Mouse (Mus musculus): ENCODE results near the gene Tcaim. TPM values are rescaled to one million over a fixed set of nuclear protein-coding genes. Genes with fewer than 3 reads are reported as not detected.

Tcaim gene
- total and polyA plus RNA-seq, 3 experiments: 0.95 to 7.2 (median 7.1) TPM

DNA sequence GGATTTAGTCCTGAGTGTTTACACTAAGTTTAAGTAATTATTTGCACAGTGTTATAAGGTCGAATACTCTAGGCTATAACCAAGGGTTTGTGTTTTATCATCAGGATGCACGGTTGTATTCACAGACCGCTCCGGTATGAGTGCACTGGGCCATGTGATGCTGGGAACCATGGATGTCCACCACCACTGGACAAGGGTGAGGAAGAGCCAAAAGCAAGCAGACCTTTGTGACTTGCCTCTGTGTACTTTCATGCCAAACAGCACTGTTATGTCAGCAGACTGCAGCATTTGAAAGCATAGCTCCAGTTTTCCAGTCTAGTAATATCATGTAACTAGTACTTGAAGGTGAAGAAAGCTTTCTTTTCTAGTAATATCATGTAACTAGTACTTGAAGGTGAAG, 21.4 kb downstream of the Tcaim start:
- ATAC-seq (ENCODE audit: extremely low read depth, insufficient number of reproducible peaks, low FRiP score, poor library complexity, severe bottlenecking): no peak

GRCm38 (mm10) chr9:122829826-122830380, 24.6 kb downstream of the Tcaim start:
- H3K36me3 ChIP-seq (replicated peaks): peaks cover 57% of the 10 kb centered on the region
- ATAC-seq (ENCODE audit: extremely low read depth, insufficient number of reproducible peaks, low FRiP score, poor library complexity, severe bottlenecking): no peak
- TF ChIP-seq CTCF (IDR thresholded peaks at IDR 0.05; ENCODE audit: low read depth, low read length): no peak
- no peak for TF ChIP-seq GATA2 (IDR thresholded peaks at IDR 0.05; ENCODE audit: borderline replicate concordance, low read depth, low read length)
- TF ChIP-seq POLR2AphosphoS5 (IDR thresholded peaks at IDR 0.05; ENCODE audit: insufficient replicate concordance, low read depth, low read length): no peak
- no peak for TF ChIP-seq GATA1 (IDR thresholded peaks at IDR 0.05; ENCODE audit: borderline replicate concordance, low read length)
- no peak for TF ChIP-seq TAL1 (conservative IDR thresholded peaks at IDR 0.05; ENCODE audit: low read depth, low read length)
- H3K9me3 ChIP-seq (replicated peaks): no peaks in the 10 kb centered on the region
- H3K4me1 ChIP-seq (ENCODE audit: insufficient read depth, low read depth, low read length): no peaks in the 10 kb centered on the region
- H3K27me3 ChIP-seq (ENCODE audit: insufficient read depth, low read length): no peaks in the 10 kb centered on the region
- no peak for DNase-seq (ENCODE audit: low spot score)
- no peak overlapping the region for H3K4me3 ChIP-seq (ENCODE audit: low read depth, low read length)

More for the DNA sequence above, 21.4 kb downstream of the Tcaim start:
- Histone ChIP-seq H3K4me1 (ENCODE audit: insufficient read depth, low read depth, low read length) (no peaks in the 10 kb centered on the region), H3K36me3 (replicated peaks) (peaks cover 64% of the 10 kb centered on the region), H3K27me3 (ENCODE audit: insufficient read depth, low read length) (no peaks in the 10 kb centered on the region), H3K4me3 (ENCODE audit: low read depth, low read length) (no peak overlapping the region), H3K9me3 (replicated peaks) (no peaks in the 10 kb centered on the region)
- DNase-seq (ENCODE audit: low spot score): no peak
- no peak for TF ChIP-seq CTCF (IDR thresholded peaks at IDR 0.05; ENCODE audit: low read depth, low read length)

GRCm38 (mm10) chr9:122836126-122836525, 30.8 kb downstream of the Tcaim start:
- H3K27me3 ChIP-seq (ENCODE audit: insufficient read depth, low read length): 0 out of 2 replicates have a peak, but pooled peaks cover 2% of the 10 kb centered on the region
- H3K36me3 ChIP-seq (replicated peaks): peaks cover 38% of the 10 kb centered on the region
- H3K4me1 ChIP-seq (ENCODE audit: insufficient read depth, low read depth, low read length): no peaks in the 10 kb centered on the region
- no peak overlapping the region for H3K4me3 ChIP-seq (ENCODE audit: low read depth, low read length)
- ATAC-seq (ENCODE audit: extremely low read depth, insufficient number of reproducible peaks, low FRiP score, poor library complexity, severe bottlenecking): no peak
- no peak for DNase-seq (ENCODE audit: low spot score)
- no peaks in the 10 kb centered on the region for H3K9me3 ChIP-seq (replicated peaks)
- no peak for TF ChIP-seq GATA2 (IDR thresholded peaks at IDR 0.05; ENCODE audit: borderline replicate concordance, low read depth, low read length)
- TF ChIP-seq GATA1 (IDR thresholded peaks at IDR 0.05; ENCODE audit: borderline replicate concordance, low read length): no peak
- no peak for TF ChIP-seq TAL1 (conservative IDR thresholded peaks at IDR 0.05; ENCODE audit: low read depth, low read length)
- TF ChIP-seq POLR2AphosphoS5 (IDR thresholded peaks at IDR 0.05; ENCODE audit: insufficient replicate concordance, low read depth, low read length): no peak
- no peak for TF ChIP-seq CTCF (IDR thresholded peaks at IDR 0.05; ENCODE audit: low read depth, low read length)

GRCm38 (mm10) chr9:122836790-122837189, 31.5 kb downstream of the Tcaim start:
- no peaks in the 10 kb centered on the region for H3K9me3 ChIP-seq (replicated peaks)
- no peak for ATAC-seq (ENCODE audit: extremely low read depth, insufficient number of reproducible peaks, low FRiP score, poor library complexity, severe bottlenecking)
- DNase-seq (ENCODE audit: low spot score): no peak
- peaks cover 36% of the 10 kb centered on the region for H3K36me3 ChIP-seq (replicated peaks)
- H3K4me1 ChIP-seq (ENCODE audit: insufficient read depth, low read depth, low read length): no peaks in the 10 kb centered on the region
- 0 out of 2 replicates have a peak, but pooled peaks cover 2% of the 10 kb centered on the region for H3K27me3 ChIP-seq (ENCODE audit: insufficient read depth, low read length)
- H3K4me3 ChIP-seq (ENCODE audit: low read depth, low read length): no peak overlapping the region
- TF ChIP-seq TAL1 (conservative IDR thresholded peaks at IDR 0.05; ENCODE audit: low read depth, low read length) (no peak), GATA1 (IDR thresholded peaks at IDR 0.05; ENCODE audit: borderline replicate concordance, low read length) (no peak), GATA2 (IDR thresholded peaks at IDR 0.05; ENCODE audit: borderline replicate concordance, low read depth, low read length) (no peak), CTCF (IDR thresholded peaks at IDR 0.05; ENCODE audit: low read depth, low read length) (no peak), POLR2AphosphoS5 (IDR thresholded peaks at IDR 0.05; ENCODE audit: insufficient replicate concordance, low read depth, low read length) (no peak)

DNA sequence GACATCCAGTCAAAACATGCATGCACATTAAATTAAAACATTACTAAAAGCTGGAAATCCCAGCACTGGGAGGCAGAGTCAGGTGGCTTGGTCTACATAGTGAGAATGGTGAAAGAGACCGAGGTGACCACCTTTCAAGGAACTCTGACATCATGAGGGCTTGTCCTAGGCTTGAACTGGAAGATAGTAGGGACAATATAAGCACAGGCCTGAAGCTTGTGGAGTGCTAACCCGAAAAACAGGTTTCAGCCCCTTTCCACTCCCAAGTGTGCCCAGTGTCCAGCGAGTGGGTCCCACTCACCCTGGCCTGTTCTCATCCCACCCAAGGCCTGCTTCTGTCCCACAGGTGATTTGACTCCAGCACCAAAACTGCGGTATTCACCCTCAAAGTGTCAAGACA, 31.9 kb downstream of the Tcaim start:
- Histone ChIP-seq H3K36me3 (replicated peaks) (peaks cover 36% of the 10 kb centered on the region), H3K4me3 (ENCODE audit: low read depth, low read length) (no peak overlapping the region), H3K27me3 (ENCODE audit: insufficient read depth, low read length) (peaks cover 2% of the 10 kb centered on the region; the same call in 1 of the 2 replicates), H3K9me3 (replicated peaks) (no peaks in the 10 kb centered on the region), H3K4me1 (ENCODE audit: insufficient read depth, low read depth, low read length) (no peaks in the 10 kb centered on the region)
- DNase-seq (ENCODE audit: low spot score) (no peak), ATAC-seq (ENCODE audit: extremely low read depth, insufficient number of reproducible peaks, low FRiP score, poor library complexity, severe bottlenecking) (no peak)
- no peak for TF ChIP-seq POLR2AphosphoS5 (IDR thresholded peaks at IDR 0.05; ENCODE audit: insufficient replicate concordance, low read depth, low read length)
- no peak for TF ChIP-seq CTCF (IDR thresholded peaks at IDR 0.05; ENCODE audit: low read depth, low read length)
- no peak for TF ChIP-seq TAL1 (conservative IDR thresholded peaks at IDR 0.05; ENCODE audit: low read depth, low read length)
- no peak for TF ChIP-seq GATA1 (IDR thresholded peaks at IDR 0.05; ENCODE audit: borderline replicate concordance, low read length)
- TF ChIP-seq GATA2 (IDR thresholded peaks at IDR 0.05; ENCODE audit: borderline replicate concordance, low read depth, low read length): no peak

DNA sequence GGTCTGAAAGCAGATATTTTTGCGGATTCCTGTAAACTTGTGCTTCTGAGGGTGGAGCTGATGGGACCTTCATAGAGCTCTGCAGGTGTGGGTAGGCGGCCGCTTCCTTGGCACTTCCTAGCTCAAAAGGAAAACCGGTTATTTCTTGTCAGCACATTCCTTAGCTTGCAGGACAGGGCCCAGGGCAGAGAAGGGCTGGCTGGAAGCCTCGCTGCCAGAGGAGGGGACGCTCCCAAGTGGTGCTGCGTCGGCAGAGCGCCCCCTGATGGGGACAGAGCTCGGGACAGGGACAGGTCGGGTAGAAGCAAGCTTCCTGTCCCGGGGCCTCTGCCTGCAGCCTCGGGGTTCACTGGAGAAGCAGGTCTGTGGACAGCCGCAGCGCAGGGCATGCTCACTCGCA, 32.3 kb downstream of the Tcaim start:
- no peak for TF ChIP-seq GATA2 (IDR thresholded peaks at IDR 0.05; ENCODE audit: borderline replicate concordance, low read depth, low read length)
- no peak for TF ChIP-seq POLR2AphosphoS5 (IDR thresholded peaks at IDR 0.05; ENCODE audit: insufficient replicate concordance, low read depth, low read length)
- no peak for TF ChIP-seq TAL1 (conservative IDR thresholded peaks at IDR 0.05; ENCODE audit: low read depth, low read length)
- no peak for TF ChIP-seq CTCF (IDR thresholded peaks at IDR 0.05; ENCODE audit: low read depth, low read length)
- DNase-seq (ENCODE audit: low spot score) (no peak), ATAC-seq (ENCODE audit: extremely low read depth, insufficient number of reproducible peaks, low FRiP score, poor library complexity, severe bottlenecking) (no peak)
- Histone ChIP-seq H3K4me3 (ENCODE audit: low read depth, low read length) (no peak overlapping the region), H3K36me3 (replicated peaks) (peaks cover 34% of the 10 kb centered on the region), H3K9me3 (replicated peaks) (no peaks in the 10 kb centered on the region), H3K27me3 (ENCODE audit: insufficient read depth, low read length) (peaks cover 2% of the 10 kb centered on the region; the same call in 1 of the 2 replicates), H3K4me1 (ENCODE audit: insufficient read depth, low read depth, low read length) (no peaks in the 10 kb centered on the region)

Measured in G1E (cell line).